In genomic region chr6:54573218-54573955, GRCm38 (mm10) we compare ENCODE assay signal across 13 mouse cellular contexts. TPM values are rescaled to one million over a fixed set of nuclear protein-coding genes. Genes with fewer than 3 reads are reported as not detected.
DNase-seq lines count a peak whose midpoint lies in the region; ATAC-seq lines count a peak whose summit lies in the region.
"Had no signal": no experiment of that assay in that cellular context is flagged by ENCODE, and none has a peak within 500 bp of the region (broad histone marks: within the 10 kb centered on the region; RNA-seq: fewer than 3 reads in every experiment).

No protein-coding gene starts in this region.

- H3K4me1 ChIP-seq in heart, embryonic 16.5 days (ENCODE audit: control insufficient read depth, insufficient read depth, low read length), result 0 out of 2 replicates have a peak, but pooled peaks cover 2% of the 10 kb centered on the region
- peaks cover 36% of the 10 kb centered on the region for H3K4me1 ChIP-seq in forebrain, embryonic 15.5 days
- H3K4me1 ChIP-seq in midbrain, embryonic 14.5 days (ENCODE audit: control insufficient read depth, insufficient read depth, low read length), result peaks cover 19% of the 10 kb centered on the region
- H3K4me1 ChIP-seq: embryonic facial prominence, embryonic 15.5 days had no signal

- H3K9ac ChIP-seq in heart, embryonic 16.5 days (ENCODE audit: low read length), result no peak overlapping the region
- no peak overlapping the region for H3K9ac ChIP-seq in forebrain, embryonic 15.5 days (replicated peaks)
- no peak overlapping the region for H3K9ac ChIP-seq in midbrain, embryonic 14.5 days (replicated peaks; ENCODE audit: low read length)
- H3K9ac ChIP-seq: embryonic facial prominence, embryonic 15.5 days had no signal

- no peaks in the 10 kb centered on the region for H3K36me3 ChIP-seq in heart, embryonic 16.5 days (ENCODE audit: control insufficient read depth, insufficient read depth)
- H3K36me3 ChIP-seq in forebrain, embryonic 15.5 days, result no peaks in the 10 kb centered on the region
- H3K36me3 ChIP-seq in midbrain, embryonic 14.5 days (ENCODE audit: control insufficient read depth, insufficient read depth, low read length), result no peaks in the 10 kb centered on the region
- H3K36me3 ChIP-seq: embryonic facial prominence, embryonic 15.5 days had no signal

- WGBS in heart, embryonic 16.5 days, result 37% methylated on average over 6 of the region's 6 CpGs
- 17% methylated on average over 6 of the region's 6 CpGs for WGBS in forebrain, embryonic 15.5 days
- 20% methylated on average over 6 of the region's 6 CpGs for WGBS in midbrain, embryonic 14.5 days

- H3K27ac ChIP-seq in heart, embryonic 16.5 days (ENCODE audit: low read length), result no peak overlapping the region
- H3K27ac ChIP-seq in forebrain, embryonic 15.5 days (replicated peaks), result peak overlapping the region; percentile 31; the same call in 1 of the 2 replicates
- H3K27ac ChIP-seq in midbrain, embryonic 14.5 days (replicated peaks; ENCODE audit: low read depth, low read length), result no peak overlapping the region; the same call in 1 of the 2 replicates
- H3K27ac ChIP-seq: embryonic facial prominence, embryonic 15.5 days had no signal

- H3K4me3 ChIP-seq in heart, embryonic 16.5 days (ENCODE audit: low read length), result no peak overlapping the region
- H3K4me3 ChIP-seq in forebrain, embryonic 15.5 days, result no peak overlapping the region
- no peak overlapping the region for H3K4me3 ChIP-seq in midbrain, embryonic 14.5 days (replicated peaks; ENCODE audit: low read depth, low read length)
- H3K4me3 ChIP-seq: embryonic facial prominence, embryonic 15.5 days had no signal

- no peaks in the 10 kb centered on the region for H3K9me3 ChIP-seq in heart, embryonic 16.5 days (replicated peaks; ENCODE audit: control insufficient read depth, low read length)
- H3K9me3 ChIP-seq in forebrain, embryonic 15.5 days, result no peaks in the 10 kb centered on the region
- no peaks in the 10 kb centered on the region for H3K9me3 ChIP-seq in midbrain, embryonic 14.5 days (ENCODE audit: control insufficient read depth, low read length)
- H3K9me3 ChIP-seq: embryonic facial prominence, embryonic 15.5 days had no signal

- peak; percentile 58; the same call in 1 of the 2 replicates for ATAC-seq in heart, embryonic 16.5 days (replicated peaks; ENCODE audit: extremely low read depth, insufficient read depth, low FRiP score)
- peak; percentile 54; the same call in 1 of the 2 replicates for ATAC-seq in forebrain, embryonic 15.5 days (replicated peaks)
- peak; percentile 70; the same call in 1 of the 2 replicates for ATAC-seq in midbrain, embryonic 14.5 days (ENCODE audit: low FRiP score, low TSS enrichment)

- H3K27me3 ChIP-seq in heart, embryonic 16.5 days (ENCODE audit: control insufficient read depth, insufficient read depth, low read length), result no peaks in the 10 kb centered on the region
- H3K27me3 ChIP-seq in forebrain, embryonic 15.5 days, result no peaks in the 10 kb centered on the region
- H3K27me3 ChIP-seq in midbrain, embryonic 14.5 days (ENCODE audit: control insufficient read depth, insufficient read depth, low read length), result no peaks in the 10 kb centered on the region
- H3K27me3 ChIP-seq: embryonic facial prominence, embryonic 15.5 days had no signal

- no peak for DNase-seq in heart, postnatal 4 days
- peak; percentile 21 for DNase-seq in 3T3-L1 (ENCODE audit: low read depth, low spot score)
- DNase-seq in midbrain, embryonic 14.5 days, result peak; percentile 66
- DNase-seq in left cerebral cortex, adult 9 months (ENCODE audit: low spot score in 2 of 2), result no peak
- DNase-seq in adrenal gland, adult 18-20 months (ENCODE audit: low spot score in 2 of 2), result no peak
- no peak for DNase-seq in frontal cortex, postnatal 10 days (ENCODE audit: low spot score in 2 of 2)
- DNase-seq: kidney, postnatal 14 days; lung, postnatal 10 days; right cerebral cortex, postnatal 4 days; thymus, adult 18-20 months had no signal

- no peak overlapping the region for H3K4me2 ChIP-seq in heart, embryonic 16.5 days (ENCODE audit: low read depth, low read length)
- no peak overlapping the region for H3K4me2 ChIP-seq in forebrain, embryonic 15.5 days (replicated peaks)
- H3K4me2 ChIP-seq in midbrain, embryonic 14.5 days (ENCODE audit: low read length), result no peak overlapping the region
- H3K4me2 ChIP-seq: embryonic facial prominence, embryonic 15.5 days had no signal

RNA-seq across cellular contexts. Expression of gene Scrn1, which starts 7.1 kb away (rescaled TPM):
- 5.1 and 6.3 TPM in 2 replicates for polyA plus RNA-seq in heart, embryonic 16.5 days (2015; fragmentation: Nextera tagmentation; extraction: Ambion mirVana)
- 10 to 100 TPM in 1 of 2 experiments, 1 to 10 TPM in 1; 7.4 to 10.5 TPM for total RNA-seq in heart, postnatal 4 days (2021)
- 135 TPM in 2 replicates for polyA plus RNA-seq in forebrain, embryonic 15.5 days (2015; fragmentation: Nextera tagmentation; extraction: Ambion mirVana)
- 88.0 and 104 TPM in 2 replicates for polyA plus RNA-seq in midbrain, embryonic 14.5 days (2014; fragmentation: Nextera tagmentation; extraction: Ambion mirVana)
- total RNA-seq in adrenal gland, adult 18-20 months (2021), result 10 to 100 TPM; 25.1 to 31.1 TPM

RNA-seq across cellular contexts. Expression of gene Plekha8, which starts 21.5 kb away (rescaled TPM):
- polyA plus RNA-seq in heart, embryonic 16.5 days (2015; fragmentation: Nextera tagmentation; extraction: Ambion mirVana), result 4.5 and 5.5 TPM in 2 replicates
- 10 to 100 TPM; 12.5 to 13.4 TPM for total RNA-seq in heart, postnatal 4 days (2021)
- polyA plus RNA-seq in forebrain, embryonic 15.5 days (2015; fragmentation: Nextera tagmentation; extraction: Ambion mirVana), result 9.6 and 10.2 TPM in 2 replicates
- 11.1 and 15.8 TPM in 2 replicates for polyA plus RNA-seq in midbrain, embryonic 14.5 days (2014; fragmentation: Nextera tagmentation; extraction: Ambion mirVana)
- total RNA-seq in adrenal gland, adult 18-20 months (2021), result 10 to 100 TPM; 17.1 to 21.8 TPM

RNA-seq across cellular contexts. Expression of gene Fkbp14, which starts 23.7 kb away (rescaled TPM):
- polyA plus RNA-seq in heart, embryonic 16.5 days (2015; fragmentation: Nextera tagmentation; extraction: Ambion mirVana), result 21.7 and 22.3 TPM in 2 replicates
- 10 to 100 TPM; 14.4 to 17.0 TPM for total RNA-seq in heart, postnatal 4 days (2021)
- polyA plus RNA-seq in forebrain, embryonic 15.5 days (2015; fragmentation: Nextera tagmentation; extraction: Ambion mirVana), result 6.6 and 7.4 TPM in 2 replicates
- polyA plus RNA-seq in midbrain, embryonic 14.5 days (2014; fragmentation: Nextera tagmentation; extraction: Ambion mirVana), result 4.3 and 8.1 TPM in 2 replicates
- total RNA-seq in adrenal gland, adult 18-20 months (2021), result 10 to 100 TPM; 22.2 to 23.4 TPM

Comparison
In these comparisons a context has a peak if more than half of its experiments do, and no peak if none do; other contexts are left out.
1. DNase-seq: peak in 3T3-L1 (single experiment) and midbrain, embryonic 14.5 days (single experiment); none in heart, postnatal 4 days (single experiment), left cerebral cortex, adult 9 months (0 of 2), adrenal gland, adult 18-20 months (0 of 2) and frontal cortex, postnatal 10 days (0 of 2).
2. RNA of gene Scrn1, which starts 7.1 kb away (polyA plus RNA-seq): 135 TPM in forebrain, embryonic 15.5 days and 88.0 to 104 TPM in midbrain, embryonic 14.5 days; 5.1 to 6.3 TPM in heart, embryonic 16.5 days; every median in the first group is over 10 times any median in the second.
3. Peak in every context shown above with its lines, with median percentiles within 50 percentile points of each other: ATAC-seq.